Mouse (Mus musculus) cortical plate, adult 2 months (tissue): Measurements from ENCODE around the gene Cacna2d1.

Experiments used
- CTCF ChIP-seq: fragments of 200-500 bp; IDR thresholded peaks from 2 replicates; pipeline ENCODE4 v1.5.1; 2011; ENCODE audit warnings: mild to moderate bottlenecking, control low read depth, low read length; ENCODE audit not compliant: insufficient read depth; ENCODE audit errors: extremely low read depth
- POLR2A ChIP-seq: fragments of 200-500 bp; IDR thresholded peaks from 2 replicates; pipeline ENCODE4 v1.6.1; 2011; ENCODE audit warnings: mild to moderate bottlenecking, low read length, control low read depth; ENCODE audit not compliant: insufficient read depth; ENCODE audit errors: extremely low read depth

DNA sequence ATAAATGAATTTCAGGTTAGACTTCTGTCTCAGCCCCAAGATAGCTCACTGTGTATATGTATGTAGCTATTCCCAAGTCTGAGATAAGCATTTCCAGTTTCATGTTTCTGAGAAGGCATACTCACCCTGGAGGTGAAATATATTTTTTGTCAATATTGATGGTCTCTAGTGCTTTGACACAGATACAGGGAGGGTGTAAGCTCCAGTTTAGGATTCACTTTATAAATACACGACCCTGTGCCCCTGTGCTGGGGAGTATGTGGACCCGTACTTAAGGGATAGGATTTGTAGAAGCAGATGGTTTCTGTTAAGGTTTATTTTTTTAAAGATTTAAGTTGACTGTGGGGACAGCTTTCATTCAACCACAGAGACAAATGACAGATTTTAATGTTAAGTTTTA lies 79.2 kb downstream of the Cacna2d1 start:
- TF ChIP-seq CTCF (no peak), POLR2A (no peak)
